Mouse (Mus musculus): ENCODE results near the gene Fbln2. TPM values are rescaled to one million over a fixed set of nuclear protein-coding genes. Genes with fewer than 3 reads are reported as not detected.
A peak's percentile ranks its signal among the peaks of the same experiment; 100 is the strongest.

The Fbln2 gene
- polyA plus RNA-seq, 1 experiment from 2014 or later: 30.7 TPM

GRCm38 (mm10) chr6:91236006-91236405 is 23.8 kb downstream of the Fbln2 start:
- 49% methylated on average over 11 of the region's 11 CpGs for WGBS
- no peak overlapping the region for H3K27ac ChIP-seq

GRCm38 (mm10) chr6:91236429-91236828 is 24.2 kb downstream of the Fbln2 start:
- Histone ChIP-seq H3K36me3 (no peaks in the 10 kb centered on the region), H3K4me2 (replicated peaks) (no peak overlapping the region), H3K27me3 (replicated peaks) (no peaks in the 10 kb centered on the region), H3K27ac (no peak overlapping the region), H3K9me3 (no peaks in the 10 kb centered on the region), H3K4me3 (no peak overlapping the region), H3K4me1 (peaks cover 18% of the 10 kb centered on the region), H3K9ac (no peak overlapping the region)
- 34% methylated on average over 6 of the region's 6 CpGs for WGBS
- ATAC-seq (ENCODE audit: low FRiP score, low read depth): no peak

More at GRCm38 (mm10) chr6:91236006-91236405, 23.8 kb downstream of the Fbln2 start:
- Histone ChIP-seq H3K9me3 (no peaks in the 10 kb centered on the region), H3K36me3 (no peaks in the 10 kb centered on the region), H3K27me3 (replicated peaks) (no peaks in the 10 kb centered on the region), H3K4me3 (no peak overlapping the region), H3K4me2 (replicated peaks) (no peak overlapping the region), H3K9ac (no peak overlapping the region), H3K4me1 (peaks cover 18% of the 10 kb centered on the region)
- ATAC-seq (ENCODE audit: low FRiP score, low read depth): no peak

- no peak for ATAC-seq (ENCODE audit: low FRiP score, low read depth)
- Histone ChIP-seq H3K4me1 (peaks cover 18% of the 10 kb centered on the region), H3K9ac (no peak overlapping the region), H3K27me3 (replicated peaks) (no peaks in the 10 kb centered on the region), H3K9me3 (no peaks in the 10 kb centered on the region), H3K27ac (no peak overlapping the region), H3K36me3 (no peaks in the 10 kb centered on the region), H3K4me2 (replicated peaks) (no peak overlapping the region), H3K4me3 (no peak overlapping the region)
- 73% methylated on average over 2 of the region's 2 CpGs for WGBS
These were observed 25.0 kb downstream of the Fbln2 start for GRCm38 (mm10) chr6:91237273-91237672.

- WGBS: 65% methylated on average over 2 of the region's 2 CpGs
- Histone ChIP-seq H3K9me3 (no peaks in the 10 kb centered on the region), H3K4me1 (peaks cover 27% of the 10 kb centered on the region), H3K36me3 (no peaks in the 10 kb centered on the region), H3K27ac (no peak overlapping the region), H3K9ac (no peak overlapping the region), H3K4me3 (no peak overlapping the region), H3K27me3 (replicated peaks) (no peaks in the 10 kb centered on the region), H3K4me2 (replicated peaks) (no peak overlapping the region)
- no peak for ATAC-seq (ENCODE audit: low FRiP score, low read depth)
These were observed 28.3 kb downstream of the Fbln2 start for GRCm38 (mm10) chr6:91240537-91240936.

- no peaks in the 10 kb centered on the region for H3K9me3 ChIP-seq
- no peaks in the 10 kb centered on the region for H3K36me3 ChIP-seq
- H3K4me3 ChIP-seq: no peak overlapping the region
- ATAC-seq (ENCODE audit: low FRiP score, low read depth): no peak
- H3K9ac ChIP-seq: no peak overlapping the region
- H3K4me1 ChIP-seq: peaks cover 26% of the 10 kb centered on the region
- no peak overlapping the region for H3K27ac ChIP-seq
- H3K27me3 ChIP-seq (replicated peaks): no peaks in the 10 kb centered on the region
- no peak overlapping the region for H3K4me2 ChIP-seq (replicated peaks)
These were observed 28.7 kb downstream of the Fbln2 start for GRCm38 (mm10) chr6:91240964-91241363.

- H3K36me3 ChIP-seq: no peaks in the 10 kb centered on the region
- no peak overlapping the region for H3K4me3 ChIP-seq
- no peaks in the 10 kb centered on the region for H3K27me3 ChIP-seq (replicated peaks)
- no peak overlapping the region for H3K9ac ChIP-seq
- no peak overlapping the region for H3K4me2 ChIP-seq (replicated peaks)
- no peak for ATAC-seq (ENCODE audit: low FRiP score, low read depth)
- WGBS: 87% methylated on average over 6 of the region's 6 CpGs
- no peak overlapping the region for H3K27ac ChIP-seq
- peaks cover 16% of the 10 kb centered on the region for H3K4me1 ChIP-seq
- no peaks in the 10 kb centered on the region for H3K9me3 ChIP-seq
These were observed 31.1 kb downstream of the Fbln2 start for GRCm38 (mm10) chr6:91243395-91243794.

GRCm38 (mm10) chr6:91244331-91244730 is 32.1 kb downstream of the Fbln2 start:
- Histone ChIP-seq H3K9me3 (no peaks in the 10 kb centered on the region), H3K4me2 (replicated peaks) (no peak overlapping the region), H3K36me3 (no peaks in the 10 kb centered on the region), H3K4me3 (no peak overlapping the region), H3K27me3 (replicated peaks) (no peaks in the 10 kb centered on the region), H3K27ac (no peak overlapping the region), H3K4me1 (peaks cover 16% of the 10 kb centered on the region), H3K9ac (no peak overlapping the region)
- 28% methylated on average over 8 of the region's 8 CpGs for WGBS
- peak; percentile 58; the same call in 1 of the 2 replicates for ATAC-seq (ENCODE audit: low FRiP score, low read depth)

- WGBS: 9% methylated on average over 6 of the region's 6 CpGs
- no peaks in the 10 kb centered on the region for H3K27me3 ChIP-seq (replicated peaks)
- ATAC-seq (ENCODE audit: low FRiP score, low read depth): no peak
- no peaks in the 10 kb centered on the region for H3K36me3 ChIP-seq
- H3K4me1 ChIP-seq: peaks cover 16% of the 10 kb centered on the region; the same call in 1 of the 2 replicates
- no peak overlapping the region for H3K4me2 ChIP-seq (replicated peaks)
- no peak overlapping the region for H3K4me3 ChIP-seq
- H3K27ac ChIP-seq: no peak overlapping the region
- H3K9me3 ChIP-seq: no peaks in the 10 kb centered on the region
- no peak overlapping the region for H3K9ac ChIP-seq
These were observed 33.1 kb downstream of the Fbln2 start for GRCm38 (mm10) chr6:91245331-91245730.

GRCm38 (mm10) chr6:91247343-91247742 is 35.1 kb downstream of the Fbln2 start:
- H3K4me3 ChIP-seq: no peak overlapping the region
- no peak for ATAC-seq (ENCODE audit: low FRiP score, low read depth)
- no peaks in the 10 kb centered on the region for H3K9me3 ChIP-seq
- H3K4me2 ChIP-seq (replicated peaks): no peak overlapping the region
- no peak overlapping the region for H3K27ac ChIP-seq
- no peak overlapping the region for H3K9ac ChIP-seq
- no peaks in the 10 kb centered on the region for H3K27me3 ChIP-seq (replicated peaks)
- H3K36me3 ChIP-seq: no peaks in the 10 kb centered on the region
- 96% methylated on average over 1 of the region's 1 CpGs for WGBS
- H3K4me1 ChIP-seq: peaks cover 14% of the 10 kb centered on the region; the same call in 1 of the 2 replicates

GRCm38 (mm10) chr6:91248627-91249026 is 36.4 kb downstream of the Fbln2 start:
- no peaks in the 10 kb centered on the region for H3K9me3 ChIP-seq
- H3K36me3 ChIP-seq: no peaks in the 10 kb centered on the region
- no peak overlapping the region for H3K27ac ChIP-seq
- ATAC-seq (ENCODE audit: low FRiP score, low read depth): no peak
- peaks cover 14% of the 10 kb centered on the region; the same call in 1 of the 2 replicates for H3K4me1 ChIP-seq
- no peak overlapping the region for H3K4me3 ChIP-seq
- WGBS: 86% methylated on average over 4 of the region's 4 CpGs
- H3K4me2 ChIP-seq (replicated peaks): no peak overlapping the region
- H3K27me3 ChIP-seq (replicated peaks): no peaks in the 10 kb centered on the region
- no peak overlapping the region for H3K9ac ChIP-seq

- H3K9me3 ChIP-seq: no peaks in the 10 kb centered on the region
- H3K4me3 ChIP-seq: no peak overlapping the region
- H3K27ac ChIP-seq: no peak overlapping the region
- no peaks in the 10 kb centered on the region for H3K27me3 ChIP-seq (replicated peaks)
- H3K9ac ChIP-seq: no peak overlapping the region
- H3K4me1 ChIP-seq: peaks cover 8% of the 10 kb centered on the region; the same call in 1 of the 2 replicates
- no peaks in the 10 kb centered on the region for H3K36me3 ChIP-seq
- ATAC-seq (ENCODE audit: low FRiP score, low read depth): no peak
- 92% methylated on average over 1 of the region's 1 CpGs for WGBS
- H3K4me2 ChIP-seq (replicated peaks): no peak overlapping the region
These were observed 37.5 kb downstream of the Fbln2 start for GRCm38 (mm10) chr6:91249797-91250196.

GRCm38 (mm10) chr6:91259440-91260120 is 47.3 kb downstream of the Fbln2 start:
- ATAC-seq (ENCODE audit: low FRiP score, low read depth): no peak
- Histone ChIP-seq H3K27ac (no peak overlapping the region), H3K36me3 (no peaks in the 10 kb centered on the region), H3K9ac (no peak overlapping the region), H3K9me3 (no peaks in the 10 kb centered on the region), H3K27me3 (replicated peaks) (0 out of 2 replicates have a peak, but pooled peaks cover 3% of the 10 kb centered on the region), H3K4me3 (no peak overlapping the region), H3K4me1 (peaks cover 11% of the 10 kb centered on the region), H3K4me2 (replicated peaks) (no peak overlapping the region)
- 80% methylated on average over 16 of the region's 16 CpGs for WGBS
